Mouse (Mus musculus) thymus, postnatal 14 days (tissue): ENCODE data around the gene Daam2.
A peak's percentile ranks its signal among the peaks of the same experiment; 100 is the strongest.

Experiments used
- DNase-seq: peaks from one replicate; pipeline ENCODE4 v3.0.0; 2021

Gene Daam2

DNA sequence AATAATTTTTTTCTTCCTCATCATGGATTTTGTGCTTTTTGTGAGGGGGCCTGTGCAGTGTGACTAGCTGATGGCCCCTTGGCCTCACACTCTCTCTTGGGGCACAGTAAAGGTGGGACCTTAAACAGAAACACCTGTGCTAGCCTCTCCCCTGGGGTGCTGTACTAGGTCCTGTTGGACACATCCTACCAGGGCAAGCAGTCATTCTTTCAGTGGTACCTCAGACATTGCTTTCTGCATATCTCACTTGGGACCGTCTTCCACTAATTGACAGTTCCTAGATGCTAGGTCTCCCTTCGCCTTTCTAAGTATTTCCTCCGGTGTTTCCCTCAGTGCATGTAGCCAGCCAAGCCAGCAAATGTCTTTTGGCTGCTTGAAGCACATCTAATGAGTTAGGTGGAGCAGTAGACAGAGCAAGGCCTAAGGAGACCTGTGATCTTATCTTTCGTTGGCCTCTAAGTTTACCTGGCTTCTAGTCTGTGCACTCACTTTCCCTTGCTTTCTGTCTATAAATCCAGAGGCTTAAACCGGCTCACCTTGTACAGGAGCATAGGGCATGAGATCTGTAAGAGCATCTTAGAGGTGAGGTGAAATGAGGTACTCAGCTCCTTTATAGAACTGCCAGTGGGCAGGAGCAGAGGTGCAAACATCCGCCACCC is 134.5 kb downstream of the Daam2 start:
- no peak for DNase-seq

GRCm38 (mm10) chr17:49428751-49429415 is 135.3 kb downstream of the Daam2 start:
- DNase-seq = peak; percentile 32

DNA sequence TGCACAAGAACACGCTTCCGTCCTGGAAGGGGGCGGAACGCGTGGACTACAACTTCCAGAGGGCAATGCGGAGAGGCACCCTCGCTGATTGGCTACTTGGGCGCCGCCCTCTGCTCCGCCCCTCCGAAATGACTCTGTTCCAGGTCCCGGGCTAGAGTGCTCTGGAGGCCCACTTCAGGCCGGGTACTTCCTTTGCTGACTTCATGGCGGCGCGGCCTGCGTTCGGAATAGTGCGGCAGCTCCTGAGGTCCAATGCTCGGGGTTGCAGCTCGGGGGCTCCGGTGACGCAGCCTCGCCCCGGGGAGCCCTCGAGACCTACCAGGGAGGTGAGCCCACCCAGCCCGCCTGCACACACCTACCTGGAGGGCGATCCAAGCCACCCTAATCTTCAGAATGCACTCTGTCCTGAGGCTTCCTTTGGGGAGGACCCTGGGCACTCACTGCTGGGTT is 135.9 kb downstream of the Daam2 start, which contains the start of gene Mocs1:
TSS of gene Mocs1 (plus strand) at position 124 of the 450 bp plus-strand sequence.
- peak; percentile 96 for DNase-seq

DNA sequence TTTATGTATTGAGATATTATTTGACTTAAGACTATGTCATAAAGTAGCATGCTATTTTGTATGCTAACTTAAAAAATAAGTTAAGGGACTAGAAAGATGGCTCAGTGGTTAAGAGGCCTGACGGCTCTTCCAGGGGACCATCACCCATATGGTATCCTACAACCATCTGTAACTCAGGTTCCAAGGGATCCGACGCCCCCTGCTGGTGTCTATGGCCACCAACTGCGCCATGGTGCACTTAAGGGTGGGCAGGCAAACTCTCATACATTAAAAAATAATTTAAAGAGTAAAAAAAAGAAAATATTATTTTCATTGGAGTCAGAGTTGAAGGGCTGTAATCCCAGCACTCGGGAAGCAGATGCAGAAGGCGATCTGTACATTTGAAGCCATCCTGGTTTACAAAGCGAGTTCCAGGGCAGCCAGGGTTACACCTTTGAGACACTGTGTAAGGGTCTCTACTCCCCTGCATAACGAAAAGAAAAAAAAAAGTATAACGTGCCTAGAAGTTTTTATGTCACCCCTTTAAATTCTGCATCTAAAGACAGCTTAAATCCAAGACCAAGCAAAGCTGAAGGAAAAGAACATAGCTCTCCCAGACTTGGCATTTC is 136.4 kb downstream of the Daam2 start:
- peak; percentile 70 for DNase-seq

DNA sequence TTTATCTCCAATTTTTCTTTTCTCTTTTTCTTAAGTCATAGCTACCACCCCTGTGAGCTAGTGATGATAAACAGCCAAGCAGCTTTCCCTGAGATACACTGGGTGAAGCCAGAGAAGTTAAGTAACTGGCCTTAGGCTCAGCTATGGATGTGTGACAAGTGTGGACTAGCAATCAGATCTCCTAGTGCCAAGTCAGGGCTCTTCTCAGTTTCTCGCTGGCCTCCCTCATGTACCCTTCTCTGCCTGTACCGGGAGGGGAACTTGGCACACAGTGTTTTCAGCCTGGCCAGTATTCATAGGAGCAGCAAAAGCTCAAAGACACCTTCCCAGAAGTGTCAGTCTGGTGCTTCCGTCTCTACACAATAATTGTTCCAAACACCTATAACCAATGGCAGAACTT is 140.3 kb downstream of the Daam2 start:
- no peak for DNase-seq

- DNase-seq = no peak
Measured at GRCm38 (mm10) chr17:49423067-49423325, 141.1 kb downstream of the Daam2 start.

- no peak for DNase-seq
Measured at GRCm38 (mm10) chr17:49422286-49423066, 141.7 kb downstream of the Daam2 start.

GRCm38 (mm10) chr17:49419813-49420212 is 144.3 kb downstream of the Daam2 start:
- no peak for DNase-seq

- DNase-seq = no peak
Measured at GRCm38 (mm10) chr17:49416228-49416627, 147.9 kb downstream of the Daam2 start.

- DNase-seq = peak; percentile 36
Measured at GRCm38 (mm10) chr17:49413554-49413953, 150.6 kb downstream of the Daam2 start.

DNA sequence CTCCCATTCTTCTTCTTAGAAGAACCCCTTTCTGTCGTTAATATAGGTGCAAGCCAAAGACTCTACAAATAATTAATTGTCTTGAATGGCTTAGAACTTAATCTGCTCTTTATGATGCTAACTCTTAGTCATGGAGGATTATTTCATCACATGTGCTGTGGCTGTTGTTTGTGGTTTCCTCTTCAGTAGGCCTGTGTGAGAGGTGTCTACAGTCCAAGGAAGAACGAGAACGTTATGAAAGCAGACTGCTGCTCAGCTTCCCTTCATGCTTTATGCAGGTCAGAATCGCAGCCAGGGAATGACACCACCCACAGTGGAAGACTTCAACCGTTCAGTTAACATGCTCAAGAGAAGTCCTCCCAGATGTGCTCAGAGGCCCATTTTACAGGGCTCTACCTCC is 151.2 kb downstream of the Daam2 start:
- DNase-seq = no peak
